Mouse (Mus musculus) limb, embryonic 13.5 days (tissue): ENCODE results near the gene Ldlrap1. TPM values are rescaled to one million over a fixed set of nuclear protein-coding genes. Genes with fewer than 3 reads are reported as not detected.

Experiments used
- ATAC-seq: fragments of 200-750 bp; cut with Nextera tagmentation; 2 replicates; pipeline ENCODE4 v1.8.0; 2017; ENCODE audit warnings: low read depth, moderate number of reproducible peaks, moderate TSS enrichment; ENCODE audit not compliant: low FRiP score
- H3K27ac ChIP-seq: fragments of 300-500 bp; sonication (generic); 2 replicates; pipeline ENCODE4 v1.5.1; 2015; ENCODE audit warnings: inconsistent platforms, mild to moderate bottlenecking, moderate library complexity
- H3K27me3 ChIP-seq: fragments of 300-500 bp; sonication (generic); 2 replicates; pipeline ENCODE4 v1.6.1; 2015; ENCODE audit warnings: mild to moderate bottlenecking, inconsistent platforms
- H3K36me3 ChIP-seq: fragments of 300-500 bp; sonication (generic); 2 replicates; pipeline ENCODE4 v1.6.1; 2015; ENCODE audit warnings: inconsistent platforms, mild to moderate bottlenecking, moderate library complexity
- H3K4me1 ChIP-seq: fragments of 300-500 bp; sonication (generic); 2 replicates; pipeline ENCODE4 v1.6.1; 2015; ENCODE audit warnings: inconsistent platforms
- H3K4me2 ChIP-seq: fragments of 300-500 bp; sonication (generic); replicated peaks from 2 replicates; pipeline ENCODE4 v1.6.1; 2015; ENCODE audit warnings: inconsistent platforms, mild to moderate bottlenecking, moderate library complexity
- H3K4me3 ChIP-seq: fragments of 300-500 bp; sonication (generic); 2 replicates; pipeline ENCODE4 v1.5.1; 2015; ENCODE audit warnings: moderate library complexity, mild to moderate bottlenecking, inconsistent platforms
- H3K9ac ChIP-seq: fragments of 300-500 bp; sonication (generic); 2 replicates; pipeline ENCODE4 v1.6.1; 2015; ENCODE audit warnings: mild to moderate bottlenecking, inconsistent platforms
- H3K9me3 ChIP-seq: fragments of 300-500 bp; sonication (generic); 2 replicates; pipeline ENCODE4 v1.6.1; 2016; ENCODE audit warnings: inconsistent platforms
- WGBS: fragments of 180-500 bp; shearing (Covaris S2); methylation state at CpG from one replicate; pipeline ENCODE4 v1.1.7; 2015; 5-methylcytosine and 5-hydroxymethylcytosine counted together
- polyA plus RNA-seq: library from polyadenylated mRNA; unstranded; fragments of >200 nt; fragmentation: Nextera tagmentation; extraction: Ambion mirVana; gene quantifications from 2 replicates; pipeline ENCODE4 v1.2.1, GENCODE M21; 2015

Gene Ldlrap1
- polyA plus RNA-seq, 1 experiment from 2014 or later, result 24.5 TPM

DNA sequence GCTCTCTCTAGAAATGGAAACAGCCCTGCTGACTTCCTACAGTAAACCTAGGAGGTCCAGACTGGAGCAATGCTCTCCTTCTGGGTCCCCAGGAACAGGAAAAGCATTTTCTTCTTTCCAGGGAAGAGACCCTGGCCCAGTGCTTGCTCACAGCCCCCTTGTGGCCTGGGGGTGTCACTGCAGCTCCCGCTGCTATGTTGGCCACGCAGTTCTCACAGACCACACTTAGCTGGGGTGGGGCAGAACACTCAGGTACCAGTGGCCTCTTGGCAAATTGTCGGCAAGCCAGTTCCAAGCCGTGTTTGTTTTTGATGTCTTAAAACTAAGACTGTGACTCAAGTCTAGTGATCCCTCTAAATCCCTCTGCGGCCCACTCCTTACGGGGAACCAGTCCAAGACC lies 65.9 kb downstream of the Ldlrap1 start:
- peaks cover 31% of the 10 kb centered on the region for H3K27me3 ChIP-seq
- H3K27ac ChIP-seq, result no peak overlapping the region
- no peak for ATAC-seq
- H3K4me1 ChIP-seq, result peaks cover 35% of the 10 kb centered on the region
- H3K4me3 ChIP-seq, result peak overlapping the region; percentile 65
- 29% methylated on average over 6 of the region's 6 CpGs for WGBS
- peak overlapping the region; percentile 99 for H3K4me2 ChIP-seq
- no peaks in the 10 kb centered on the region for H3K36me3 ChIP-seq
- H3K9ac ChIP-seq, result no peak overlapping the region
- no peaks in the 10 kb centered on the region for H3K9me3 ChIP-seq

DNA sequence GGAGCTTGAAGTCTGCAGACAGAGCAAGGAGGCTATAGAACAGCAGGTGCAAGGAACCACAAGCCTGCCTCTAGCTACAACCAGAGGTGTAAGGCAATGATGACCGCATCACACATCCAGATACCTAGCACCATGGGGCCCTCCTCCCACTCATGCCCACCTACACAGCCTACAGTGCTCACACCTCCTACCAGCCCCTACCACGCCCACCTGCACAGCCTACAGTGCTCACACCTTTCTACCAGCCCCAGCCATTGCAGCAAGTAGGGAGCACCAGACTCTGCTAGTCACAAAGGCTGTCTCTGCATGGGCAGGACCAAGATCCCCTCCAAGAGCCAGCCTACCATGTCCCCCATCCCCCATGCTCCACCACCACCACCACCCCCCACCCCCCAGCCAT lies 66.9 kb downstream of the Ldlrap1 start:
- ATAC-seq, result no peak
- H3K4me2 ChIP-seq, result no peak overlapping the region
- no peaks in the 10 kb centered on the region for H3K9me3 ChIP-seq
- no peak overlapping the region for H3K27ac ChIP-seq
- no peak overlapping the region for H3K4me3 ChIP-seq
- H3K27me3 ChIP-seq, result peaks cover 31% of the 10 kb centered on the region
- no peak overlapping the region for H3K9ac ChIP-seq
- WGBS, result 88% methylated on average over 2 of the region's 2 CpGs
- no peaks in the 10 kb centered on the region for H3K36me3 ChIP-seq
- peaks cover 37% of the 10 kb centered on the region for H3K4me1 ChIP-seq

DNA sequence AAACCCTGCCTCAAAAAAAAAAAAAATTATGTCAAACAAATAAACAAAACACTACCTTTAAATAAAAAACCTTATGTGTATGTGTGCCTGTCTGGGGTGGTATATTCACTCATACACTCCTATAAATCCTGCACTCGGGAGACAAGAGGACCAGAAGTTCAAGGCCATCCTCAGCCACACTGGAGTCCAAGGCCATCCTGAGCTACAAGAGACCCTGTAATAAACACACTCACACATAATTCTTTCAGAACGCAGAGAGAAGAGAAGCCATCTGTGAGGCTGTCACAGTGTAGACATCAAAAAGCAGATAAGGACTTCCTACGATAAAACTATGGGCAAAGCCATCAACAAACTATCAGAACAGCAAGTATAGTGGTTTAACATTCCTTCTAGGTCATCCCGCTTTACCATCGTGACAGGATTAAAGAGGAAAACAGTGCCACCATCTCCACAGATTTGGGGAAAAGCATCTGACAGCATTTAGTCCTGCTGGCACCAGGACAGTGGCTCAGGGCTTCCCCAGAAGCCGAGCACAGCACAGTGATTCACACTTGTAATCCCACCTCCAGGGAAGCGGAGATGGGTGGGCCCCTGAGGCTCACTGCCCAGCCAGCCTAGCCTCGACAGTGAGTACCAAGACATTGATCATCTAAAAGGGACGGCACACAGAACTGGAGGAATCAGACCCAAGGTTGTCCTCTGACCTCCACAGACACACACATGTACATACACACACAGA lies 74.5 kb downstream of the Ldlrap1 start:
- 75% methylated on average over 9 of the region's 9 CpGs for whole genome bisulfite sequencing
- Histone ChIP-seq H3K27ac (no peak overlapping the region), H3K27me3 (no peaks in the 10 kb centered on the region), H3K36me3 (peaks cover 5% of the 10 kb centered on the region; the same call in 1 of the 2 replicates), H3K9ac (no peak overlapping the region), H3K4me1 (0 out of 2 replicates have a peak, but pooled peaks cover 2% of the 10 kb centered on the region), H3K4me2 (no peak overlapping the region), H3K4me3 (no peak overlapping the region), H3K9me3 (0 out of 2 replicates have a peak, but pooled peaks cover 3% of the 10 kb centered on the region)
- ATAC-seq, result no peak

DNA sequence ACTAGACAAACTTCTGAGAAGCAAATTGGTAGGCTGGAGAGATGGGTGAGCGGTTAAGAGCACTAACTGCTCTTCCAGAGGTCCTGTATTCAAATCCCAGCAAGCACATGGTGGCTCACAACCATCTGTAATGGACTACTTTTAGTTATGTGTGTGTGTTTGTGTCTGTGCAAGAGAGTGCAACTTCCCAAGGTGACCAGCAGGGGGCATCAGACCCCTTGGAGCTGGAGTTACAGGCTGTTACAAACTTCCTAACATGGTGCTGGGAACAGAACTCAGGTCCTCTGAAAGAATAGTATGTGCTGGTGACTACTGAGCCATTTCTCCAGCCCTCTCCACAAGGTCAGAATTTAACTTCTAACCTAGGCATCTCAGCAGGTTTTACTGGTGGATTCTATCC lies 75.4 kb downstream of the Ldlrap1 start:
- no peak overlapping the region for H3K9ac ChIP-seq
- H3K27me3 ChIP-seq, result no peaks in the 10 kb centered on the region
- H3K27ac ChIP-seq, result no peak overlapping the region
- no peak overlapping the region for H3K4me2 ChIP-seq
- ATAC-seq, result no peak
- WGBS, result 95% methylated on average over 1 of the region's 1 CpGs
- 0 out of 2 replicates have a peak, but pooled peaks cover 2% of the 10 kb centered on the region for H3K4me1 ChIP-seq
- no peak overlapping the region for H3K4me3 ChIP-seq
- 0 out of 2 replicates have a peak, but pooled peaks cover 3% of the 10 kb centered on the region for H3K9me3 ChIP-seq
- H3K36me3 ChIP-seq, result peaks cover 5% of the 10 kb centered on the region; the same call in 1 of the 2 replicates

Other genes with a start within 250 kb of the Ldlrap1 start
- 131 and 132 TPM in 2 replicates for gene Mtfr1l, start 232.6 kb downstream of the Ldlrap1 start, polyA plus RNA-seq
- 15.2 and 16.3 TPM in 2 replicates for gene Selenon, start 215.9 kb downstream of the Ldlrap1 start, polyA plus RNA-seq
- gene Man1c1, start 63.7 kb downstream of the Ldlrap1 start, polyA plus RNA-seq, result 2.9 and 3.5 TPM in 2 replicates
- gene Maco1, start 85.3 kb upstream of the Ldlrap1 start, polyA plus RNA-seq, result 56.7 and 57.9 TPM in 2 replicates
- gene Rhd, start 96.5 kb upstream of the Ldlrap1 start, polyA plus RNA-seq, result 2.9 and 5.5 TPM in 2 replicates
- gene Tmem50a, start 147.0 kb upstream of the Ldlrap1 start, polyA plus RNA-seq, result 187 and 193 TPM in 2 replicates
- 523 and 552 TPM in 2 replicates for gene Rsrp1, start 155.6 kb upstream of the Ldlrap1 start, polyA plus RNA-seq
- gene Syf2, start 162.9 kb upstream of the Ldlrap1 start, polyA plus RNA-seq, result 73.4 and 75.5 TPM in 2 replicates